Mouse (Mus musculus): ENCODE data around the gene Grtp1. TPM values are rescaled to one million over a fixed set of nuclear protein-coding genes. Genes with fewer than 3 reads are reported as not detected.
A peak's percentile ranks its signal among the peaks of the same experiment; 100 is the strongest.

Gene Grtp1
- polyA plus RNA-seq, 1 experiment: 29.0 TPM

- H3K27me3 ChIP-seq (ENCODE audit: control insufficient read depth, insufficient read depth, low read length, poor library complexity, severe bottlenecking): no peaks in the 10 kb centered on the region
- no peak for TF ChIP-seq CTCF (IDR thresholded peaks at IDR 0.05; ENCODE audit: low read depth, low read length)
- TF ChIP-seq EP300 (IDR thresholded peaks at IDR 0.05; ENCODE audit: insufficient read depth, low read depth, low read length): no peak
- TF ChIP-seq POLR2A (IDR thresholded peaks at IDR 0.05; ENCODE audit: insufficient read depth, low read length): no peak
These were observed 3.1 kb upstream of the Grtp1 start for GRCm38 (mm10) chr8:13203472-13203871.

GRCm38 (mm10) chr8:13202806-13203205 is 2.4 kb upstream of the Grtp1 start:
- Histone ChIP-seq H3K27ac (ENCODE audit: insufficient read depth, low read length) (no peak overlapping the region), H3K36me3 (ENCODE audit: control insufficient read depth, insufficient read depth, low read length, poor library complexity, severe bottlenecking) (peaks cover 9% of the 10 kb centered on the region), H3K9me3 (replicated peaks; ENCODE audit: control insufficient read depth, insufficient read depth, low read length, poor library complexity, severe bottlenecking) (peaks cover 5% of the 10 kb centered on the region; the same call in 1 of the 2 replicates), H3K9ac (ENCODE audit: low read depth, poor library complexity, severe bottlenecking) (no peak overlapping the region), H3K4me3 (ENCODE audit: low read depth, low read length) (no peak overlapping the region), H3K27me3 (ENCODE audit: control insufficient read depth, insufficient read depth, low read length, poor library complexity, severe bottlenecking) (no peaks in the 10 kb centered on the region), H3K4me1 (ENCODE audit: control insufficient read depth, insufficient read depth, low read length) (peaks cover 12% of the 10 kb centered on the region)
- TF ChIP-seq EP300 (IDR thresholded peaks at IDR 0.05; ENCODE audit: insufficient read depth, low read depth, low read length) (no peak), CTCF (IDR thresholded peaks at IDR 0.05; ENCODE audit: low read depth, low read length) (no peak), POLR2A (IDR thresholded peaks at IDR 0.05; ENCODE audit: insufficient read depth, low read length) (no peak)

More at GRCm38 (mm10) chr8:13203472-13203871, 3.1 kb upstream of the Grtp1 start:
- Histone ChIP-seq H3K9ac (ENCODE audit: low read depth, poor library complexity, severe bottlenecking) (no peak overlapping the region), H3K27ac (ENCODE audit: insufficient read depth, low read length) (no peak overlapping the region), H3K36me3 (ENCODE audit: control insufficient read depth, insufficient read depth, low read length, poor library complexity, severe bottlenecking) (peaks cover 2% of the 10 kb centered on the region), H3K4me3 (ENCODE audit: low read depth, low read length) (no peak overlapping the region), H3K4me1 (ENCODE audit: control insufficient read depth, insufficient read depth, low read length) (peaks cover 14% of the 10 kb centered on the region), H3K9me3 (replicated peaks; ENCODE audit: control insufficient read depth, insufficient read depth, low read length, poor library complexity, severe bottlenecking) (peaks cover 5% of the 10 kb centered on the region; the same call in 1 of the 2 replicates)

GRCm38 (mm10) chr8:13202041-13202440 is 1.6 kb upstream of the Grtp1 start:
- Histone ChIP-seq H3K4me1 (ENCODE audit: control insufficient read depth, insufficient read depth, low read length) (peaks cover 11% of the 10 kb centered on the region), H3K27me3 (ENCODE audit: control insufficient read depth, insufficient read depth, low read length, poor library complexity, severe bottlenecking) (no peaks in the 10 kb centered on the region), H3K36me3 (ENCODE audit: control insufficient read depth, insufficient read depth, low read length, poor library complexity, severe bottlenecking) (peaks cover 13% of the 10 kb centered on the region), H3K4me3 (ENCODE audit: low read depth, low read length) (peak overlapping the region; percentile 26; the same call in 1 of the 2 replicates), H3K9me3 (replicated peaks; ENCODE audit: control insufficient read depth, insufficient read depth, low read length, poor library complexity, severe bottlenecking) (peaks cover 5% of the 10 kb centered on the region; the same call in 1 of the 2 replicates), H3K27ac (ENCODE audit: insufficient read depth, low read length) (peak overlapping the region; percentile 34; the same call in 1 of the 2 replicates), H3K9ac (ENCODE audit: low read depth, poor library complexity, severe bottlenecking) (peak overlapping the region; percentile 90; the same call in 1 of the 2 replicates)
- TF ChIP-seq CTCF (IDR thresholded peaks at IDR 0.05; ENCODE audit: low read depth, low read length) (no peak), EP300 (IDR thresholded peaks at IDR 0.05; ENCODE audit: insufficient read depth, low read depth, low read length) (peak; percentile 78), POLR2A (IDR thresholded peaks at IDR 0.05; ENCODE audit: insufficient read depth, low read length) (no peak)

DNA sequence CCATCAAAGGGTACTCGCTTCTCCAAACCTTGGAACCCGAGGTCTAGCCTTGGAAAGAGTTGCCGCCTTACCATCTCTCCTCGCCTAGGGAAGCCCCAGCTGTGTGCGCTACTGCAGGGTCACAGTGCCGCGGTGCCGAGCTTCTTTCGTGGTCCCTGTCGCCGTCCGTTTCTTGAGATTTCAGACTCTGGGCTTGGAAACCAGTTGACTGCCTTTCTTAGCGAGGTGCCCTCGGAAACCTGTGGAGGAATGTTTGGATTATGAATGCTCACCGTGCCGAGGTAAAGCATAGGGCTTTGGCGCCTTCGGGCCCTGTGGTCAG is 554 bp upstream of the Grtp1 start:
- peaks cover 12% of the 10 kb centered on the region for H3K4me1 ChIP-seq (ENCODE audit: control insufficient read depth, insufficient read depth, low read length)
- TF ChIP-seq EP300 (IDR thresholded peaks at IDR 0.05; ENCODE audit: insufficient read depth, low read depth, low read length) (no peak), CTCF (IDR thresholded peaks at IDR 0.05; ENCODE audit: low read depth, low read length) (no peak), POLR2A (IDR thresholded peaks at IDR 0.05; ENCODE audit: insufficient read depth, low read length) (no peak)
- peak overlapping the region; percentile 73 for H3K4me3 ChIP-seq (ENCODE audit: low read depth, low read length)
- H3K9ac ChIP-seq (ENCODE audit: low read depth, poor library complexity, severe bottlenecking): peak overlapping the region; percentile 90
- peaks cover 5% of the 10 kb centered on the region; the same call in 1 of the 2 replicates for H3K9me3 ChIP-seq (replicated peaks; ENCODE audit: control insufficient read depth, insufficient read depth, low read length, poor library complexity, severe bottlenecking)
- peaks cover 18% of the 10 kb centered on the region for H3K36me3 ChIP-seq (ENCODE audit: control insufficient read depth, insufficient read depth, low read length, poor library complexity, severe bottlenecking)
- no peaks in the 10 kb centered on the region for H3K27me3 ChIP-seq (ENCODE audit: control insufficient read depth, insufficient read depth, low read length, poor library complexity, severe bottlenecking)
- H3K27ac ChIP-seq (ENCODE audit: insufficient read depth, low read length): no peak overlapping the region

DNA sequence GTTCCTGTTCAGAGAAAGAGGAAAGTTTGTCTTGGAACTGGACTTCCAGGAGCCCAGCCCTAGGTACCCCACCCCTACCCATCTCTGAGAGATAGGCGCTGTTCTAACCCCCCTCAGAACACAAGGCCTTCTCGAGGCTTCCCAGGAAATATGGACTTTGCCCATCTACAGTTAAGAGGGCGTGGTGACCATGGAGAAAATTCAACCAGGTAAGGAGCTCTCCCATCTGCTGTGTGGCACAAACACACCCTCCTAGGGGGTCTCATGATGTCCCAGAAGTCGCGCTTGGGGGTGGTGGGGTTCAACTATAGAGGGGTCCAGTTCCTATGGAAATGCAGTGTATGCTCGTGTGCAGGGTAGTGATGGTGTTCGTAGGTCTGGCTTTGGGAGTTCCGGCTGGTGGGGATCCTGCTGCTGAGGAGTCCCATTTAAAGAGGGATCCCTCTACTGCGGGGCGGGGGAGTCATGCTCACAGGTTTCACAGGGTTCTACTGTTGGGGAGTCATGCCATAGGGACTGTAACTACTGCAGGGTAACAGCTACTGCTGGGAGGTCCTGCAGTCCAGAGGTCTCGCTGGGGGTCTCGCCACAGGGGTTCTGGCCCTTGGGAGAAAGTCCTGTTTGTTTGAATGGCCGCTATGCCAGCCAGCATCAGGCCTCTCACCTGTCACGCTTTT is 897 bp downstream of the Grtp1 start:
- H3K9me3 ChIP-seq (replicated peaks; ENCODE audit: control insufficient read depth, insufficient read depth, low read length, poor library complexity, severe bottlenecking): peaks cover 5% of the 10 kb centered on the region; the same call in 1 of the 2 replicates
- TF ChIP-seq POLR2A (IDR thresholded peaks at IDR 0.05; ENCODE audit: insufficient read depth, low read length) (no peak), CTCF (IDR thresholded peaks at IDR 0.05; ENCODE audit: low read depth, low read length) (no peak), EP300 (IDR thresholded peaks at IDR 0.05; ENCODE audit: insufficient read depth, low read depth, low read length) (no peak)
- H3K36me3 ChIP-seq (ENCODE audit: control insufficient read depth, insufficient read depth, low read length, poor library complexity, severe bottlenecking): peaks cover 18% of the 10 kb centered on the region
- peak overlapping the region; percentile 90 for H3K9ac ChIP-seq (ENCODE audit: low read depth, poor library complexity, severe bottlenecking)
- peak overlapping the region; percentile 79 for H3K4me3 ChIP-seq (ENCODE audit: low read depth, low read length)
- peaks cover 9% of the 10 kb centered on the region for H3K4me1 ChIP-seq (ENCODE audit: control insufficient read depth, insufficient read depth, low read length)
- no peaks in the 10 kb centered on the region for H3K27me3 ChIP-seq (ENCODE audit: control insufficient read depth, insufficient read depth, low read length, poor library complexity, severe bottlenecking)
- H3K27ac ChIP-seq (ENCODE audit: insufficient read depth, low read length): no peak overlapping the region

DNA sequence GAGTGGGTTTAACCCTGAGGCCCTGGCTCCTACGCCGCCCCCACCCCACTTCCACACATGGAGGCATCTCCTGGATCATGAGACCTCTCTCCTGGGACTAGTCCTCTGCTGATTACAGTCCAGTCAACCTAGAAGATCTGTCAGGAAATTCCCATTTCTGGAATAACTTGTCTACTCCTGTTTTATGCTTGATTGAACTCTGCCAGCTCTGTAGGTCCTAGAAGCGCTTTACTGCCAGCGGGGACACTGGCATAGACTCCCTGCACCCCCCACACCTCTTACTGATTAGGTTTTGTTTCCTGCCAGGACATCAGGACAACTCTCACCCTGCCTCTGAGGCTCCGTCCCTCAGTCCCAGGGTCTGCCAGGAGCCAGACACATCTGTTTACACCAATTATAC is 2.9 kb downstream of the Grtp1 start:
- no peak overlapping the region for H3K4me3 ChIP-seq (ENCODE audit: low read depth, low read length)
- no peaks in the 10 kb centered on the region for H3K9me3 ChIP-seq (replicated peaks; ENCODE audit: control insufficient read depth, insufficient read depth, low read length, poor library complexity, severe bottlenecking)
- no peak for TF ChIP-seq EP300 (IDR thresholded peaks at IDR 0.05; ENCODE audit: insufficient read depth, low read depth, low read length)
- TF ChIP-seq CTCF (IDR thresholded peaks at IDR 0.05; ENCODE audit: low read depth, low read length): no peak
- no peak for TF ChIP-seq POLR2A (IDR thresholded peaks at IDR 0.05; ENCODE audit: insufficient read depth, low read length)
- H3K27me3 ChIP-seq (ENCODE audit: control insufficient read depth, insufficient read depth, low read length, poor library complexity, severe bottlenecking): no peaks in the 10 kb centered on the region
- H3K27ac ChIP-seq (ENCODE audit: insufficient read depth, low read length): no peak overlapping the region
- peaks cover 2% of the 10 kb centered on the region for H3K4me1 ChIP-seq (ENCODE audit: control insufficient read depth, insufficient read depth, low read length)
- no peak overlapping the region for H3K9ac ChIP-seq (ENCODE audit: low read depth, poor library complexity, severe bottlenecking)
- peaks cover 28% of the 10 kb centered on the region for H3K36me3 ChIP-seq (ENCODE audit: control insufficient read depth, insufficient read depth, low read length, poor library complexity, severe bottlenecking)

Data from ES-Bruce4 (cell line).